Comparison of ENCODE assay signal across 12 mouse cellular contexts in genomic region chr11:88638936-88639542, GRCm38 (mm10).
DNase-seq lines count a peak whose midpoint lies in the region; ATAC-seq and TF ChIP-seq lines count a peak whose summit lies in the region.
"Had no signal": no experiment of that assay in that cellular context is flagged by ENCODE, and none has a peak within 500 bp of the region (broad histone marks: within the 10 kb centered on the region; RNA-seq: fewer than 3 reads in every experiment).

No protein-coding gene starts in this region.

- H3K4me2 ChIP-seq in forebrain, embryonic 13.5 days = no peak overlapping the region
- H3K4me2 ChIP-seq in forebrain, embryonic 16.5 days (ENCODE audit: low read length) = no peak overlapping the region
- no peak overlapping the region for H3K4me2 ChIP-seq in heart, embryonic 12.5 days
- H3K4me2 ChIP-seq in intestine, postnatal 0 days (replicated peaks; ENCODE audit: low read depth) = no peak overlapping the region; the same call in 1 of the 2 replicates

- no peak for ATAC-seq in forebrain, embryonic 13.5 days
- no peak for ATAC-seq in forebrain, embryonic 16.5 days
- ATAC-seq in heart, embryonic 12.5 days (ENCODE audit: insufficient number of reproducible peaks, low FRiP score) = no peak
- no peak for ATAC-seq in intestine, postnatal 0 days
- ATAC-seq: forebrain, postnatal 0 days; liver, postnatal 0 days had no signal

- no peaks in the 10 kb centered on the region for H3K27me3 ChIP-seq in forebrain, embryonic 13.5 days
- H3K27me3 ChIP-seq in forebrain, embryonic 16.5 days (replicated peaks; ENCODE audit: control insufficient read depth, insufficient read depth, low read length) = no peaks in the 10 kb centered on the region
- no peaks in the 10 kb centered on the region for H3K27me3 ChIP-seq in heart, embryonic 12.5 days (replicated peaks)
- H3K27me3 ChIP-seq in intestine, postnatal 0 days (replicated peaks; ENCODE audit: control insufficient read depth, insufficient read depth, low read length) = no peaks in the 10 kb centered on the region

- peaks cover 65% of the 10 kb centered on the region for H3K4me1 ChIP-seq in forebrain, embryonic 13.5 days
- peaks cover 6% of the 10 kb centered on the region; the same call in 1 of the 2 replicates for H3K4me1 ChIP-seq in forebrain, embryonic 16.5 days (replicated peaks; ENCODE audit: control insufficient read depth, insufficient read depth, low read length)
- peaks cover 80% of the 10 kb centered on the region for H3K4me1 ChIP-seq in heart, embryonic 12.5 days (replicated peaks)
- H3K4me1 ChIP-seq in intestine, postnatal 0 days (replicated peaks; ENCODE audit: control insufficient read depth, insufficient read depth, low read length) = peaks cover 5% of the 10 kb centered on the region; the same call in 1 of the 2 replicates

- intact Hi-C loops in left cerebral cortex, adult 2 months (cut with DNase I) = no loop called here
- intact Hi-C loops in left cerebral cortex, postnatal 4 days (cut with DNase I) = no loop called here

- no peak for DNase-seq in left cerebral cortex, adult 2 months (ENCODE audit: extremely low spot score in 1 of 2, low spot score in 2 of 2)
- DNase-seq in left cerebral cortex, postnatal 4 days = no peak
- no peak for DNase-seq in kidney, postnatal 4 days
- DNase-seq in cerebellum, adult 11-12 months = no peak
- DNase-seq: cerebellum, adult 9-10 months; forebrain, postnatal 0 days; liver, postnatal 0 days had no signal

- peak overlapping the region; percentile 6; the same call in 1 of the 2 replicates for H3K27ac ChIP-seq in forebrain, embryonic 13.5 days
- no peak overlapping the region for H3K27ac ChIP-seq in forebrain, embryonic 16.5 days (ENCODE audit: low read length)
- H3K27ac ChIP-seq in left cerebral cortex, adult 2 months = 0 out of 2 replicates have a peak overlapping the region, but pooled peaks have one; percentile 13
- H3K27ac ChIP-seq in heart, embryonic 12.5 days (ENCODE audit: poor library complexity, severe bottlenecking) = peak overlapping the region; percentile 39
- H3K27ac ChIP-seq in intestine, postnatal 0 days (ENCODE audit: low read depth, low read length) = peak overlapping the region; percentile 50
- H3K27ac ChIP-seq: macrophage had no signal

- H3K9ac ChIP-seq in forebrain, embryonic 13.5 days = no peak overlapping the region
- no peak overlapping the region for H3K9ac ChIP-seq in forebrain, embryonic 16.5 days (replicated peaks; ENCODE audit: low read depth, low read length)
- no peak overlapping the region for H3K9ac ChIP-seq in heart, embryonic 12.5 days
- H3K9ac ChIP-seq in intestine, postnatal 0 days (ENCODE audit: low read depth, low read length) = no peak overlapping the region
- H3K9ac ChIP-seq: forebrain, postnatal 0 days; liver, postnatal 0 days had no signal

- 83% methylated on average over 6 of the region's 6 CpGs for WGBS in forebrain, embryonic 13.5 days
- 78% methylated on average over 6 of the region's 6 CpGs for WGBS in forebrain, embryonic 16.5 days
- WGBS in heart, embryonic 12.5 days = 68% methylated on average over 6 of the region's 6 CpGs
- WGBS in intestine, postnatal 0 days = 76% methylated on average over 6 of the region's 6 CpGs

- H3K36me3 ChIP-seq in forebrain, embryonic 13.5 days (ENCODE audit: poor library complexity, severe bottlenecking) = 0 out of 2 replicates have a peak, but pooled peaks cover 15% of the 10 kb centered on the region
- H3K36me3 ChIP-seq in forebrain, embryonic 16.5 days (ENCODE audit: control insufficient read depth, insufficient read depth) = no peaks in the 10 kb centered on the region
- H3K36me3 ChIP-seq in heart, embryonic 12.5 days = peaks cover 19% of the 10 kb centered on the region
- no peaks in the 10 kb centered on the region for H3K36me3 ChIP-seq in intestine, postnatal 0 days (ENCODE audit: control insufficient read depth, insufficient read depth)

- no peaks in the 10 kb centered on the region for H3K9me3 ChIP-seq in forebrain, embryonic 13.5 days (replicated peaks)
- H3K9me3 ChIP-seq in forebrain, embryonic 16.5 days (ENCODE audit: control insufficient read depth, low read length) = no peaks in the 10 kb centered on the region
- no peaks in the 10 kb centered on the region for H3K9me3 ChIP-seq in heart, embryonic 12.5 days (replicated peaks)
- H3K9me3 ChIP-seq in intestine, postnatal 0 days (ENCODE audit: control insufficient read depth) = no peaks in the 10 kb centered on the region

- no peak for TF ChIP-seq CTCF in left cerebral cortex, adult 2 months (IDR thresholded peaks at IDR 0.05)
- no peak for TF ChIP-seq CTCF in intestine, postnatal 0 days (IDR thresholded peaks at IDR 0.05; ENCODE audit: low read depth)

- no peak overlapping the region for H3K4me3 ChIP-seq in forebrain, embryonic 13.5 days
- no peak overlapping the region for H3K4me3 ChIP-seq in forebrain, embryonic 16.5 days (replicated peaks; ENCODE audit: low read length)
- H3K4me3 ChIP-seq in left cerebral cortex, adult 2 months = no peak overlapping the region
- no peak overlapping the region for H3K4me3 ChIP-seq in heart, embryonic 12.5 days
- no peak overlapping the region for H3K4me3 ChIP-seq in intestine, postnatal 0 days (ENCODE audit: low read depth, low read length)
